Mouse (Mus musculus) intestine, embryonic 16.5 days (tissue): Measurements from ENCODE around the gene Setd5. TPM values are rescaled to one million over a fixed set of nuclear protein-coding genes. Genes with fewer than 3 reads are reported as not detected.

Source experiments
- ATAC-seq: fragments of 200-750 bp; cut with Nextera tagmentation; 2 replicates; pipeline ENCODE4 v1.8.0; 2017; ENCODE audit warnings: moderate TSS enrichment, moderate library complexity
- H3K27ac ChIP-seq: fragments of 300-500 bp; sonication (generic); 2 replicates; pipeline ENCODE4 v1.5.1; 2014; ENCODE audit warnings: mild to moderate bottlenecking, low read length
- H3K27me3 ChIP-seq: fragments of 300-500 bp; sonication (generic); replicated peaks from 2 replicates; pipeline ENCODE4 v1.6.1; 2014; ENCODE audit warnings: low read length, control low read depth, mixed read lengths; ENCODE audit not compliant: control insufficient read depth, insufficient read depth
- H3K36me3 ChIP-seq: fragments of 300-500 bp; sonication (generic); 2 replicates; pipeline ENCODE4 v1.6.1; 2014; ENCODE audit warnings: low read length, control low read depth; ENCODE audit not compliant: control insufficient read depth, insufficient read depth
- H3K4me1 ChIP-seq: fragments of 300-500 bp; sonication (generic); 2 replicates; pipeline ENCODE4 v1.6.1; 2014; ENCODE audit warnings: low read length, control low read depth, mixed read lengths; ENCODE audit not compliant: control insufficient read depth, insufficient read depth
- H3K4me2 ChIP-seq: fragments of 300-500 bp; sonication (generic); 2 replicates; pipeline ENCODE4 v1.6.1; 2014; ENCODE audit warnings: low read depth, low read length, control low read depth
- H3K4me3 ChIP-seq: fragments of 300-500 bp; sonication (generic); 2 replicates; pipeline ENCODE4 v1.5.1; 2014; ENCODE audit warnings: mild to moderate bottlenecking, low read length
- H3K9ac ChIP-seq: fragments of 300-500 bp; sonication (generic); 2 replicates; pipeline ENCODE4 v1.6.1; 2014; ENCODE audit warnings: low read depth, low read length
- H3K9me3 ChIP-seq: fragments of 300-500 bp; sonication (generic); 2 replicates; pipeline ENCODE4 v1.6.1; 2016; ENCODE audit warnings: low read length, control low read depth; ENCODE audit not compliant: control insufficient read depth
- WGBS: fragments of 180-500 bp; shearing (Covaris S2); extraction: QIAGEN DNeasy Blood & Tissue Kit; methylation state at CpG from one replicate; pipeline ENCODE4 v1.1.7; 2014; 5-methylcytosine and 5-hydroxymethylcytosine counted together
- polyA plus RNA-seq: library from polyadenylated mRNA; unstranded; fragments of >200 nt; fragmentation: Nextera tagmentation; extraction: Ambion mirVana; gene quantifications from 2 replicates; pipeline ENCODE4 v1.2.1, GENCODE M21; 2015

Setd5 gene
- polyA plus RNA-seq, 1 experiment from 2014 or later: 61.2 TPM

DNA sequence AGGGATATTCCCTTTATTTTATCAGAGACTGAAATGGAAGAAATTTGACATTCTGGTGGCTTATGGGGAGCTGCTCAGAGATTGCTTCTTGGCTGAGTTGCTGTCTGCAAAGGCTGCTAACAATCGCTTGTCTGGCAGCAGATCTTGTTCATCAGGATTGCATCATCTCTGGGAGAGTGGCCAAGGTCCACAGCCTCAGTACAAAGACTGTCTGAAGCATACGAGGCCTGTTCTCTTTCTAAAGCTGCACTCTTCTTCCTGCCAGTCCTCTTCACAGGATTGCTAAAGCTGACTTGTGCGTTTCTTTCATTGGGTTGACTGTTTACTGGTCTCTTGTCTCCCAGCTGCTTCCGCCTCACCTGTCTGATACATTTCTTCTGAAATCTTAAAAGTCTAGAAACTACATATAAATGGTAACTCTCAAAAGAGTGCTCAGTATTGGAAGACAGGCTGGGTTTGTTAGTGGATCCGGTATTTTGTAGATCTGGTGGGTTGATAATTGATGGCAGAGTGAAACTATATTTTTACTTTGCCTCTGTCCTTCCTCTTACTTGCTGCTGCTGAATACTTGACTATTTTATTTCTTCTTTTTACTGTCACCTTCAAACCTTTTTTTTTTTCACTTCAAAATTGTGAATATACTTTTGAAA, 22.6 kb downstream of the Setd5 start:
- H3K9ac ChIP-seq: peak overlapping the region; percentile 17; the same call in 1 of the 2 replicates
- WGBS: 12% methylated on average over 5 of the region's 5 CpGs

DNA sequence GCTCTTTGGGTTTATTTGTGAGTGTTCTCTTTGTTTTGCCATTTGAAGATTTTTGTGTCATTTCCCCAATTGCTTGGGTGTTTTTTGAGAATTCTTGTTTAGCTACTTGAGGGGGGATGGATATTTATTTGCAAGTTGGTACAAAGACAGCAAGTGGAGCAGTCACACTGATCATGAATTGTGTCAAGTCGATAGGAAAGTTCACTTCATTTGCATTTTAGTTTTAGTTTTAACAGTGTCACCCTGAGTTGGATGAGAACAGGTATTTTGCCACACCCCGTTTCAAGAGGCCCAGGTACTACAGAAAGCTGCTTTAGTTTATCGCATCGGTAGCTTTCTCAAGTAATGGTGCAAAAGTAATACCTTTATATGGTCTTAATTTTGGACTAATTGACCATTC, 25.4 kb downstream of the Setd5 start:
- no peak overlapping the region for H3K27ac ChIP-seq
- no peak overlapping the region for H3K4me2 ChIP-seq
- peaks cover 17% of the 10 kb centered on the region for H3K4me1 ChIP-seq
- WGBS: 69% methylated on average over 4 of the region's 4 CpGs
- no peak overlapping the region for H3K9ac ChIP-seq
- no peaks in the 10 kb centered on the region for H3K27me3 ChIP-seq
- no peak for ATAC-seq
- H3K4me3 ChIP-seq: no peak overlapping the region
- H3K9me3 ChIP-seq: no peaks in the 10 kb centered on the region
- H3K36me3 ChIP-seq: no peaks in the 10 kb centered on the region; the same call in 1 of the 2 replicates

More for the DNA sequence above, 22.6 kb downstream of the Setd5 start:
- peak overlapping the region; percentile 48 for H3K4me2 ChIP-seq
- ATAC-seq: peak; percentile 96
- H3K4me3 ChIP-seq: peak overlapping the region; percentile 3; the same call in 1 of the 2 replicates
- H3K27me3 ChIP-seq: no peaks in the 10 kb centered on the region
- no peaks in the 10 kb centered on the region for H3K9me3 ChIP-seq
- H3K4me1 ChIP-seq: peaks cover 20% of the 10 kb centered on the region
- H3K36me3 ChIP-seq: no peaks in the 10 kb centered on the region; the same call in 1 of the 2 replicates
- peak overlapping the region; percentile 86 for H3K27ac ChIP-seq

DNA sequence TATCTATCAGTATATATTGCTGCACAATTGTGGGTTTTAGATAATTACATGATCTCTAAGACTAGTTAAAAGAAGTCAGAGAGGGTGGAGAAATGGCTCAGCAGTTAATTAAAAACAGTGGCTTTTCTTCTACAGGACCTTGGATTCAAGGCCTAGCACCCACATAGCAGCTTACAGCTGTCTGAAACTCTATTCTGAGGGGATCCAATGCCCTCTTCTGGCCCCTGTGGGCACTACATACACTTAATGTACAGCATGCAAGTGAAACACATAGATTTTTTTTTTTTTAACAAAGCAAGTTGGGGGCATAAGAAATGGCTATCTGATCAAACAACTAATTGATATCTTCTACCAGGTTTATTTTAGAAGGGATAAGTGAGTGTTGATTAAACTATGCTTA, 26.6 kb downstream of the Setd5 start:
- Histone ChIP-seq H3K9ac (no peak overlapping the region), H3K4me2 (no peak overlapping the region), H3K27me3 (no peaks in the 10 kb centered on the region), H3K4me1 (peaks cover 14% of the 10 kb centered on the region), H3K4me3 (no peak overlapping the region), H3K9me3 (no peaks in the 10 kb centered on the region), H3K36me3 (no peaks in the 10 kb centered on the region; the same call in 1 of the 2 replicates), H3K27ac (no peak overlapping the region)
- no peak for ATAC-seq

DNA sequence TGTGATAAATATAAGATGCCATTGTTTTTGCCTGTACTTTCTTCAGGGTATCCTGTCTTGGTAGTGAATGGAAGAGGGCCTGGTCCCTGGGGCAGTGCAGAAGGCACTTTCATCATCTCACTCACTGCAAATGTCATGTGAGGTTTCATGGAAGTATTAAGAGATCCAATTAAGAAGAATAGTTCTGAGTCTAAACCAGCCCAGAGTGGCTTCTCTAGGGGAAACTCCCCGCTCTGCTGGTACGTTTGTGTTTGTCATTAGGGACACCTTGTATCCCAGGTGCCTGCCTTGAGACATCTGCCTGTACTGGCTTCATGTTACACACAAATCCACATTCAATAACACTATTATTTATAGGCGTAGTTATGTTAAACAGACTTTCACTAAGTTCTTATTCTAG, 32.2 kb downstream of the Setd5 start:
- H3K9ac ChIP-seq: no peak overlapping the region

DNA sequence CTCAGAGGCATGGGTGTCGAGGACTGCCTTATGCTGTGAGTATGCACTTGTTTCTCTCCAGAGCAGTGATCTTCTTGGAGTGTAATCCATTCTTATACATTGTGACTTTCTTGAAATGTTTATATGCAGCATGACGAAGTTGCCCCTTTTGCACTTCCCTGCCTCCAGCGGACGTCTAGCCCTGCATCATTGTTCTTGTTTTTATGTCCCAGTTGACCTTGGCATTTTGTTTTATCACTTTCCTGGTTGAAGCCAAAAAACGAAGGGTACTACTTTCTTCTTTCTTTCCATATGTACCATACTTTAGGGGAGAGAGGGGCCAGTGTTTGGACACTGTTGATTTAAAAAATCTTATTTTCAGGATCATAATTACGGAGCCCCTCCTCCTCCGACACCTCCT, 32.8 kb downstream of the Setd5 start:
- no peaks in the 10 kb centered on the region for H3K9me3 ChIP-seq
- H3K4me1 ChIP-seq: no peaks in the 10 kb centered on the region
- no peak overlapping the region for H3K4me3 ChIP-seq
- 82% methylated on average over 7 of the region's 7 CpGs for WGBS
- no peak overlapping the region for H3K9ac ChIP-seq
- no peak for ATAC-seq
- no peak overlapping the region for H3K4me2 ChIP-seq
- H3K27ac ChIP-seq: no peak overlapping the region
- peaks cover 10% of the 10 kb centered on the region for H3K36me3 ChIP-seq
- H3K27me3 ChIP-seq: no peaks in the 10 kb centered on the region

More for the DNA sequence above, 32.2 kb downstream of the Setd5 start:
- Histone ChIP-seq H3K27ac (no peak overlapping the region), H3K27me3 (no peaks in the 10 kb centered on the region), H3K36me3 (peaks cover 10% of the 10 kb centered on the region), H3K9me3 (no peaks in the 10 kb centered on the region), H3K4me2 (no peak overlapping the region), H3K4me1 (no peaks in the 10 kb centered on the region), H3K4me3 (no peak overlapping the region)
- no peak for ATAC-seq
- WGBS: 87% methylated on average over 3 of the region's 3 CpGs

DNA sequence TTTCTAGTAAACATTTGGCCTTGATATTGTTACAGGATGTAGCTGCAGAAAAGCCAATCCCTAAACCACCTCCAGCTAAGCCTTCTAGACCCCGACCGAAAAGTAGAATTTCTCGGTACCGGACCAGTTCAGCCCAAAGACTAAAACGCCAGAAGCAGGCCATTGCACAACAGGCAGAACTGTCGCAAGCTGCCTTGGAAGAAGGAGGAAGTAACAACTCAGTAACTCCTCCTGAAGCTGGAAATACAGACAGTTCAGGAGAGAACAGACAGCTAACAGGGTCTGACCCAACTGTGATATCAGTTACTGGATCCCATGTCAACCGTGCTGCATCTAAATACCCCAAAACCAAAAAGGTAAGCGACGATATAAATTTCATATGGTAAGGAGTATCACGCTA, 43.6 kb downstream of the Setd5 start:
- no peaks in the 10 kb centered on the region for H3K4me1 ChIP-seq
- no peaks in the 10 kb centered on the region for H3K9me3 ChIP-seq
- ATAC-seq: no peak
- H3K4me3 ChIP-seq: no peak overlapping the region
- no peaks in the 10 kb centered on the region for H3K27me3 ChIP-seq
- no peak overlapping the region for H3K9ac ChIP-seq
- no peak overlapping the region for H3K4me2 ChIP-seq
- H3K36me3 ChIP-seq: peaks cover 22% of the 10 kb centered on the region
- WGBS: 93% methylated on average over 10 of the region's 10 CpGs
- no peak overlapping the region for H3K27ac ChIP-seq

DNA sequence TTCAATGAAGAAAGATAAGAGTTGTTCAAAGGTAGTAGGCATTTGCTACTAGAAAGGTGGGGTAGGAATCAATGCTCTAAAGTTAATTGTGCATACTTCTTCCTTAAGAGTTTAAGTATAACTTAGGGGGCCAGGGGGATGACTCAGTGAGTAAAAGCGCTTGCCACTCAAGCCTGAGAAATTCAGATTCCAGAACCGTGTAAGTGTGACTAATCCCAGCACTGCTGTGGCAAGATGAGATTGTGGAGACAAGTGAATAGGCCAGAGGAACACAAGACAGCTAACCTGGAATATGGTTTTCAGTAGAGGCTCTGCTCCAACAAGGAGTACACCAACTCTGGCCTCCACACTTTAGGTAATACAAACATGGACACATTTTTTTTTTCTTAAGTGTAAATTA, 56.2 kb downstream of the Setd5 start:
- no peak overlapping the region for H3K4me3 ChIP-seq
- no peak overlapping the region for H3K27ac ChIP-seq
- no peaks in the 10 kb centered on the region for H3K4me1 ChIP-seq
- 79% methylated on average over 2 of the region's 2 CpGs for whole genome bisulfite sequencing
- no peak overlapping the region for H3K4me2 ChIP-seq
- no peak overlapping the region for H3K9ac ChIP-seq
- peaks cover 10% of the 10 kb centered on the region; the same call in 1 of the 2 replicates for H3K36me3 ChIP-seq
- no peaks in the 10 kb centered on the region for H3K9me3 ChIP-seq
- no peaks in the 10 kb centered on the region for H3K27me3 ChIP-seq
- ATAC-seq: no peak

DNA sequence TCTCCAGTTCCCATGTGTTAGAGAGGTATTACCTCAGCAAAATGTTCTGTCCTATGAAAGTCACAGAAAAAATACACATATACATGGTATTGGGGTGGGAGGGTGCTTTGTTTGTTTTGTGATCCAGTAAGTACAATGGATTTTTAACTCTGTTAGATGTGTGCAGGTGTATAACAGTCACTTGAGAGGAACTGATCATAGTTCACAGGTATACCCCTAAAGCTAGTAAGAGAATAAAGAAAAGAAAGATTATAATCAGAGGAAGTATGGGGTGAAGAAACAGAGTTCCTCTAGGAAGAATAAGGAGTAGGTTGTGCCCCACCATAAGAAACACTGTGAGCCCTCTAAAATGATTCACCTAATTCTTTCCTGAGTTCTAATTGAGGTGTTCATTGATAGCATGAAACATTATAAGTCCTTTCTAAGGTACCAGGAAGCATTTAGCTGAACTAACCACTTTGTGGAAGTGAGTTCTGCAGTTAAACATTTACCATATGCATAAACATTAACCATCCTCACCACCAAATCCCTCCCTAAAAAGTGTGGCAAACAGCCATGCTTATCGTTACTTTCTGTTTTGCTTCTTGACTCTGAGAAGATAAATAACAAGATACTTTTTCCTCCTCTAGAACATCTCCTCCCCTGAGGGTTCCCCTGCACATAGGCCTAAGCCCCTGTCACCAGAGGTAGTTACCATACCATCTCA, 64.4 kb downstream of the Setd5 start:
- Histone ChIP-seq H3K4me3 (no peak overlapping the region), H3K9me3 (no peaks in the 10 kb centered on the region), H3K9ac (no peak overlapping the region), H3K36me3 (peaks cover 16% of the 10 kb centered on the region), H3K27me3 (no peaks in the 10 kb centered on the region), H3K4me2 (peak overlapping the region; percentile 29; the same call in 1 of the 2 replicates), H3K4me1 (peaks cover 6% of the 10 kb centered on the region; the same call in 1 of the 2 replicates), H3K27ac (no peak overlapping the region)
- 24% methylated on average over 1 of the region's 1 CpGs for WGBS
- ATAC-seq: peak; percentile 80

DNA sequence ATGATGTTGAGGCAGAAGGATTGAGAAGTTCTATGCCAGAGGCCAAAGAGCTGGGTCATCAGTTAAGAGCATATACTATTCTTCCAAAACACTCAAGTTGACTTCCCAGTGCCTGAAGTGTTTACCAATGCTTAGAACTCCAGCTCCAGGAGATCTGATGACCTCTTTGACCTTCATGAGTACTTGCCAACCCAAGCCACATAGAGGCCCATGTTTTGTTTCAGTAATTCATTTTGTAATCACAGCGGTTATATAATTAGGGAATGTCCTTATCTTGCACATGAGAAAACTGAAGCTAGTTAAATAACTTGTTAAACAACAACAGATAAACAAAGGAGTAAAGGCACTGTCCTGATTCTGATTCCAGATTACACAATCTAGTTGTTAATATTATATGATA, 67.6 kb downstream of the Setd5 start:
- Histone ChIP-seq H3K9me3 (no peaks in the 10 kb centered on the region), H3K4me3 (no peak overlapping the region), H3K27me3 (no peaks in the 10 kb centered on the region), H3K4me1 (peaks cover 6% of the 10 kb centered on the region; the same call in 1 of the 2 replicates), H3K4me2 (no peak overlapping the region), H3K9ac (no peak overlapping the region), H3K27ac (no peak overlapping the region), H3K36me3 (peaks cover 21% of the 10 kb centered on the region)
- WGBS: 91% methylated on average over 1 of the region's 1 CpGs
- no peak for ATAC-seq
